Mouse (Mus musculus) heart, postnatal 14 days (tissue): Measurements from ENCODE around the gene U2af2. TPM values are rescaled to one million over a fixed set of nuclear protein-coding genes. Genes with fewer than 3 reads are reported as not detected.

Experiments
- DNase-seq, 2 experiments: peaks; one replicate each; pipeline ENCODE4 v3.0.0; 2021 to 2022
- intact Hi-C: fragments of 180-260 bp; cut with DNase I; formaldehyde crosslinking; loops from one replicate; pipeline ENCODE4 v1.15.1; 2025
- total RNA-seq, 2 experiments: library from RNA; stranded (reverse); gene quantifications; 2 replicates each; pipeline ENCODE4 v1.2.3; 2021

Gene U2af2
- total RNA-seq, 2 experiments from 2014 or later: 85.6 to 94.1 TPM

DNA sequence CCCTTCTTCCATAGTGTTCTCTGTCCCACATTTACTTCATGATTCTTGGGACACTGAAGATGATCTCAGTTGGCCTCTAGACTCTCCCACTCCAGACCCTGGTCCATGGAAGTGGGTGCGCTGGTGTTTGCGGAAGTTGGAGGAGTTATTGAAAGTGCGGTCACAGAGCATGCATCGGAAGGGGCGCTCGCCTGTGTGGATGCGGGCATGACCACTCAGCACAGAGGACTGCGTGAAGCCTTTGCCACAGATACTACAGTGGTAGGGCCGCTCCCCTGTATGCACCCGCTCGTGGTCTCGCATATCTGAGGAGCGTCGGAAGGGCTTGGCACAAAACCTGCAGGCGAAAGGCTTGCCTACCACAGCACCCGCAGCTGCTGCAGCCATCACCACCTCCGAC lies 26.3 kb upstream of the U2af2 start:
- no peak for DNase-seq
- intact Hi-C loops: no loop called here

DNA sequence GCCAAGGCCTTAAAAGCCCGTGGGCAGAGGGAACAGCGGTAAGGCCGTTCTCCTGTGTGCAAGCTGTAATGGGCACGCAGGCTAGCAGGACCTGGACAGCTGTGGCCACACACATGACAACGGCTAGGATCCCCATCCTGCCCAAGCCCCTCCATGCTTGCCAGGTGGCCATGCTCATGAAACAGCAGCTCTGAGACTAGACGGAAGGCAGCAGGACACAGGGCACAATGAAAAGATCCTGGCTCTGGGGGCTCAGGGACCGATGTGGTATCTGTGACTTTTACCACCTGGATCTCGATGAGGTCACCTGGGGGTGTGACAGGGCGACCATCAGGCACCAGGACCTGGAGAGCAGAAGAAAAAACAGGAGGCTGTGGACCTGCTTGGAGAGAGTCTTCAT lies 25.8 kb upstream of the U2af2 start:
- no peak for DNase-seq
- intact Hi-C loops: no loop called here

- no peak for DNase-seq
- intact Hi-C loops: no loop called here
Measured at GRCm38 (mm10) chr7:5037026-5037425, 24.9 kb upstream of the U2af2 start.

DNA sequence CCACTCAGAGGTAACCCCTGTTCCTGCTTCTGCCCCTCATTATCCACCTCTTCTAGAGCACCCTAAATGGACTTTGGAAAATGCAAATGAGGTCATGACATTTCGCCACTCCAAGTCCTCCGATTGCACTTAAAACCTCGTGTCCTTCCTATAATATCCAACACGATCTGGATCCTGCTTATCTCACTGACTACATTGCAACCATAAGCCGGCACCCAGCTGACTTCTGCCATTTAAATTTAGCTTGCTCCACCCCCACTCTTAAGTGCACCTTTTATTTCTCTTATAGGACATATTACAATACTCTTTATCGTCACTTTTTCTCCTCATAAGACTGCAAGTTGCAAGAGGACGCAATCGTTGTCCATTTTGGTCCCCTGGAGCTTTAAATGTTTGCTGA lies 24.5 kb upstream of the U2af2 start:
- DNase-seq: no peak
- intact Hi-C loops: no loop called here

DNA sequence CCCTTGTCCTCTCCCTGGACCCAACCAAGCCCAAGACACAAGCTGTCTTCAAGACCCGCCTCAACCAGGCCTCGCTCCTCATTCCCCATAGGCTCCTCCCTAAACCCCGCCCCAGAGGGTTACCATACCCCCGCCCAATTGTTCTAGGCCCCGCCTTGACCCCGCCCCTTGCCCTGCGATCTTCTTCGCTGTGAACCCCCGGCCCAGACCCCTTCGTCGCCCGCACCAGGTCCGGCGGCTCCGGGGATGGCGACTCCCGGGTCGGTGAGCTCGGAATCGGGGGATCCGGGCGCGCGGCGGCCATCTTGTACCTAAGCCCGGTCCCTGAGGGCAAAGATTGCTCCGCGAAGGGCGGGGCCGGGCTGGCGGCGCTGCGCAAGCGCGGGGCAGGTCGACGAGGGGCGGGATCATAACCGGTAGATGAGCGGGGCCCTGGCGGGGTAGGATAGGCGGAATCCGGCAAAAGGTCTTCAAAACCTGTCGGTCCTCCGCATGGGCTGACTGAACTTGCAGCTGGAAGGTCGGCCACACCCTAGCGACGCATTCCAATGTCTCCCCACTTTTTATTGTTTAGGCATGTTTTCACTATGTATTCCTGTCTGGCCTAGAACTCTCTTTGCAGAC lies 23.7 kb upstream of the U2af2 start, which contains the start of gene Zfp784:
Gene Zfp784 (minus strand): TSS at position 338 of the 624 bp plus-strand sequence.
- peak; percentile 94 to 95 for DNase-seq
- intact Hi-C loops: no loop called here

DNA sequence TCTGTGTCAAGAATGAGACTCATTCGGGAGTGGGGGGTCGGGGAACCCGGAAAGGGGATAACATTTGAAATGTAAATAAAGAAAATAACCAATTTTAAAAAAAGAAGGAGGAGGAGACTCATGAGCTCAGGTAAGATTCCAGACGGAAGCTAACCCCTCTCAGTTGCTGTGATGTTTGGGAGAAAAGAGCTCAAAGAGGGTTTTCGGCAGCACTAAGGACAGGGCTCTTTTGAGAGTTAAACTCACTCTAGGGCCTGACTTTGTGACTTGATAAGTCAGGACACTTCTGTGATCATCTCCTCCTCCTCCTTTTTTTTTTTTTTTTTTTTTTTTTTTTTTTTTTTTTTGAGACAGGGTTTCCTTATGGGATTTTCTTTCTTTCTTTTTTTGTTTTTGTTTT lies 23.0 kb upstream of the U2af2 start:
- intact Hi-C loops: no loop called here
- DNase-seq: no peak

- intact Hi-C loops: loop anchor here (5.0 kb wide), 1 partner anchor 33 kb away; the partner anchor contains the start of genes Fiz1 and Zfp524
- no peak for DNase-seq
Measured at GRCm38 (mm10) chr7:5044981-5045380, 17.0 kb upstream of the U2af2 start.

DNA sequence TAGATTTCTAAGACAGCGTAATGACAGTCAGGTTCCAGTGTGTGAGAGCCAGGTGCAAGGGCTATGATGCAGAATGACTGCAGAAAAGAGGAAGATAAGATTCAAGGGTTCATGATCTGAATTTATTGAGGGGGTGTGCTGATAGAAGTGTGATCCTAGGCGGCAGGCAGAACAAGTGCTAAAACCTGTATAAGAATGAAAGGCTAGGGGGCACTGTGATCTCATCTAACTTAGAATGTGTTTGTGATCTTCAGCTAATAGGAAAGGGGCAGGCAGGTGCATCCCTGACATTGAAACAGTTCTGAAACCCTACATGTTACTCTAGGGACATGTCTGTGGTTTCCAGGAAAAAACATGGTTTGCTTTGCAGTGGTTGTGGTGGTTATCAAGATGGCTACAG lies 15.8 kb upstream of the U2af2 start:
- no peak for DNase-seq
- intact Hi-C loops: loop anchor here (5.0 kb wide), 1 partner anchor 34 kb away; the partner anchor contains the start of genes Fiz1 and Zfp524

GRCm38 (mm10) chr7:5047313-5047712 lies 14.6 kb upstream of the U2af2 start:
- DNase-seq: peak in 1 of 2 experiments; percentile 42
- intact Hi-C loops: loop anchor here (1.0 to 5.0 kb wide), 2 partner anchors 35 to 104 kb away; partner anchors contain the start of genes Fiz1 and Zfp524

GRCm38 (mm10) chr7:5051193-5052192 lies 10.4 kb upstream of the U2af2 start, which contains the start of gene Zfp580:
Gene Zfp580 (plus strand): TSS chr7:5051538.
- intact Hi-C loops: loop anchor here (10.0 kb wide), 1 partner anchor 497 kb away; no protein-coding TSS in a partner anchor
- peak; percentile 81 to 85 for DNase-seq

DNA sequence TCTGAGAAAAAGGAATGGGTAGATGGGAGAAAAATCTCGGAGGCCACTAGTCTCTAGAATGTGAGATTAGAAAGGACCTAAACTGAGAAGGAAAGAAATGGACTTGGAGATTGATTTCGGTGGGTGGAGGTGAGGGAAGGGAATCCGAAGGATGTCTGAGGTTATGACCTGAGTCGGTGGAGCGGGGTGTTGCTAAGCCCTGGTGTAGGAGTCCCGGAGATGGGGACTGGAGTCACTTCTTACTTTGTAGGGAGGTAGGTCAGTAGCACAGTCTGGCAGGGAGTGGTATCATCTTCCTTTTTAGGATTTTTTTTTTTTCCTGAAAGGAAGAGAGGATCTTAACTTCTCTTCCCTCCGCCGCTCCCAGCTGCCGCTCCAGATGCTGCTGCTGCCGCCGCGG lies 9.5 kb upstream of the U2af2 start:
- intact Hi-C loops: loop anchor here (10.0 kb wide), 1 partner anchor 498 kb away; no protein-coding TSS in a partner anchor

DNA sequence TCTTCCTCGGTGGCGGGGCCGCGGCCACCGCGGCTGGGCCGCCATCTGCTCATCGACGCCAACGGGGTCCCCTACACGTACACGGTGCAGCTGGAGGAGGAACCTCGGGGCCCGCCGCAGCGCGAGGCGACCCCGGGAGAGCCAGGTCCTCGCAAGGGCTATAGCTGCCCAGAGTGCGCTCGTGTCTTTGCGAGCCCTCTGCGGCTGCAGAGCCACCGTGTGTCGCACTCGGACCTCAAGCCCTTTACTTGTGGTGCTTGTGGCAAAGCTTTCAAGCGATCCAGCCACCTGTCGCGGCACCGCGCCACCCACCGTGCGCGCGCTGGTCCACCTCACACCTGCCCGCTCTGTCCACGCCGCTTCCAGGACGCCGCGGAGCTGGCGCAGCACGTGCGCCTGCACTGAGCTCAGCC lies 9.0 kb upstream of the U2af2 start:
- DNase-seq: no peak
- intact Hi-C loops: loop anchor here (10.0 kb wide), 1 partner anchor 498 kb away; no protein-coding TSS in a partner anchor

More for the DNA sequence above, 9.5 kb upstream of the U2af2 start:
- DNase-seq: no peak

- intact Hi-C loops: loop anchor here (10.0 kb wide), 1 partner anchor 499 kb away; no protein-coding TSS in a partner anchor
- no peak for DNase-seq
Measured at GRCm38 (mm10) chr7:5053456-5054179, 8.3 kb upstream of the U2af2 start.

GRCm38 (mm10) chr7:5056651-5057263 lies 5.2 kb upstream of the U2af2 start:
- no peak for DNase-seq
- intact Hi-C loops: loop anchor here (10.0 kb wide), 1 partner anchor 502 kb away; no protein-coding TSS in a partner anchor

DNA sequence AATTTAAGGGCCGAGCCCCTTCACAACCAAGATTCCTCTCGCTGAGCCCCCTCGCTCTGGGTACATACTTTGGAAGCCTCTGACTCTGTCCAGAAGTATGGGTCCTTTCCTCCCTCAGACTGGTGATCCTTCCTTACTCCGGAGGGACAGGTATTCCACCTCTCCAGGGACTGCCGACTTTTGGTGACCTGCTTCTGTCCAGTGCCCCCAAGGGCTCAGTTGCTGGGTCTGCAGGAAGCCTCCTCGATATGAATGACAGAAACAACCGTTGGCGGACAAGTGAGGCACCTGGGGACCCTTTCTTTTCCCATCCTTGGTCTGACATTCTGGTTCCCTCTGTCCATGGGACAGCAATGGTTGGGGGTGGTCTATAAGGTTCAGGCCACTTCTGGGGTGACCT lies 4.6 kb upstream of the U2af2 start:
- intact Hi-C loops: loop anchor here (10.0 kb wide), 1 partner anchor 503 kb away; no protein-coding TSS in a partner anchor
- no peak for DNase-seq

DNA sequence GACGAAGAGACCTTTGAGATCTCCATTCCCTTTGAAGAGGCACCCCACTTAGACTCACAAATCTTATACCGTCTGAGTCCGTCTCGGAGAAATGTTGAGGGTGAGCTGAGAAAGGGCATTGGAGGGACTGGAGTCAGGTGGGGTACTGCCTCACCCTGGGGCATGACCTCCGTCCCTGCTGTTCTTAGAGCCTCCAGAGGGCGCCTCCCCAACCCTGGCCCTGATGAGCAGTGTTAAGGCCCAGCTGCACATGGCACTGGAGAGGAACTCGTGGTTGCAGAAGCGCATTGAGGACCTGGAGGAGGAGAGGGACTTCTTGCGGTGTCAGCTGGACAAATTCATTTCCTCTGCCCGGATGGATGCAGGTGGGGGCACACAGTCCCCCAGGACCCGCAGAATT lies 4.1 kb upstream of the U2af2 start:
- DNase-seq: no peak
- intact Hi-C loops: loop anchor here (10.0 kb wide), 1 partner anchor 503 kb away; no protein-coding TSS in a partner anchor

DNA sequence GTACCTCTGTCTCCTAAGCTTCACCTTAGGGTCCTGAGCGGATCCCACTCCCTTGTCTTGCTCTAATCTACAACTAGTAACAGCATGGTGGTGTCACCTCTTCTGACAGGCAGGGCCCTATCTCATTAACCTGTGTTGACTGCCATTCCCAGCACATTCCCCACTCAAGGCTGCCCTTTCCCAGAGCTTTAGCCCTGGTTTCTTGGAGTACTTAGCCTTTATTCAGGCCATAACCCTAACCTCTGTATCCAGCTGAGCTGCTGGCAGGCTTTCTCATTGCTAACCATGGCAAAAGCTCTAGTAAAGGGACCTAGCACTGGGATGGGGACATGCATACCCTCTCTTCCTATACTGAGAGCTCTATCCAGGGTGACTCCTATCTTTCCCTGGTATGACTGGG lies 3.3 kb upstream of the U2af2 start:
- no peak for DNase-seq
- intact Hi-C loops: loop anchor here (10.0 kb wide), 1 partner anchor 504 kb away; no protein-coding TSS in a partner anchor

GRCm38 (mm10) chr7:5059421-5059820 lies 2.5 kb upstream of the U2af2 start:
- no peak for DNase-seq
- intact Hi-C loops: loop anchor here (10.0 kb wide), 1 partner anchor 505 kb away; no protein-coding TSS in a partner anchor

- DNase-seq: peak; percentile 75 to 82
- intact Hi-C loops: loop anchor here (2.0 kb wide), 2 partner anchors 45 to 65 kb away; partner anchors contain the start of genes Fiz1, Gm44973, Rasl2-9 and Zfp524
Measured at GRCm38 (mm10) chr7:5060239-5060731, 1.7 kb upstream of the U2af2 start.
